Mouse (Mus musculus) midbrain, embryonic 11.5 days (tissue): ENCODE data around the gene Thy1. TPM values are rescaled to one million over a fixed set of nuclear protein-coding genes. Genes with fewer than 3 reads are reported as not detected.
A peak's percentile ranks its signal among the peaks of the same experiment; 100 is the strongest.

Experiments
- ATAC-seq: fragments of 200-750 bp; cut with Nextera tagmentation; 2 replicates; pipeline ENCODE4 v1.8.0; 2017; ENCODE audit warnings: moderate TSS enrichment, moderate library complexity; ENCODE audit not compliant: low FRiP score
- DNase-seq: peaks from one replicate; pipeline ENCODE4 v3.0.0; 2015; ENCODE audit warnings: low spot score; ENCODE audit errors: missing footprints
- H3K27ac ChIP-seq: fragments of 300-500 bp; sonication (generic); 2 replicates; pipeline ENCODE4 v1.5.1; 2014; ENCODE audit warnings: low read depth, low read length
- H3K27me3 ChIP-seq: fragments of 300-500 bp; sonication (generic); 2 replicates; pipeline ENCODE4 v1.6.1; 2014; ENCODE audit warnings: mild to moderate bottlenecking, low read length, moderate library complexity, mixed read lengths; ENCODE audit not compliant: control insufficient read depth, insufficient read depth
- H3K36me3 ChIP-seq: fragments of 300-500 bp; sonication (generic); 2 replicates; pipeline ENCODE4 v1.6.1; 2014; ENCODE audit warnings: mild to moderate bottlenecking, low read length, moderate library complexity, mixed read lengths; ENCODE audit not compliant: control insufficient read depth, insufficient read depth
- H3K4me1 ChIP-seq: fragments of 300-500 bp; sonication (generic); 2 replicates; pipeline ENCODE4 v1.6.1; 2014; ENCODE audit warnings: low read length; ENCODE audit not compliant: control insufficient read depth, insufficient read depth
- H3K4me2 ChIP-seq: fragments of 300-500 bp; sonication (generic); 2 replicates; pipeline ENCODE4 v1.6.1; 2014; ENCODE audit warnings: mild to moderate bottlenecking, moderate library complexity
- H3K4me3 ChIP-seq: fragments of 300-500 bp; sonication (generic); 2 replicates; pipeline ENCODE4 v1.5.1; 2014; ENCODE audit warnings: low read depth, low read length
- H3K9ac ChIP-seq: fragments of 300-500 bp; sonication (generic); 2 replicates; pipeline ENCODE4 v1.6.1; 2014; ENCODE audit warnings: low read length
- H3K9me3 ChIP-seq: fragments of 300-500 bp; sonication (generic); 2 replicates; pipeline ENCODE4 v1.6.1; 2016; ENCODE audit warnings: low read length; ENCODE audit not compliant: control insufficient read depth
- WGBS: fragments of 180-500 bp; shearing (Covaris S2); extraction: QIAGEN DNeasy Blood & Tissue Kit; methylation state at CpG from one replicate; pipeline ENCODE4 v1.1.7; 2014; 5-methylcytosine and 5-hydroxymethylcytosine counted together
- polyA plus RNA-seq: library from polyadenylated mRNA; unstranded; fragments of >200 nt; fragmentation: Nextera tagmentation; extraction: Ambion mirVana; gene quantifications from 2 replicates; pipeline ENCODE4 v1.2.1, GENCODE M21; 2014

Thy1 gene
- polyA plus RNA-seq, 1 experiment from 2014 or later: not detected

GRCm38 (mm10) chr9:44052855-44053254 lies 9.7 kb downstream of the Thy1 start:
- ATAC-seq: no peak

GRCm38 (mm10) chr9:44053936-44054335 lies 10.8 kb downstream of the Thy1 start:
- Histone ChIP-seq H3K27ac (no peak overlapping the region), H3K36me3 (no peaks in the 10 kb centered on the region), H3K4me3 (no peak overlapping the region), H3K9me3 (no peaks in the 10 kb centered on the region), H3K27me3 (no peaks in the 10 kb centered on the region), H3K4me2 (no peak overlapping the region), H3K9ac (no peak overlapping the region), H3K4me1 (no peaks in the 10 kb centered on the region)
- ATAC-seq: no peak
- DNase-seq: no peak
- 73% methylated on average over 1 of the region's 1 CpGs for WGBS

More at GRCm38 (mm10) chr9:44052855-44053254, 9.7 kb downstream of the Thy1 start:
- WGBS: 69% methylated on average over 3 of the region's 3 CpGs
- H3K9ac ChIP-seq: no peak overlapping the region
- no peaks in the 10 kb centered on the region for H3K9me3 ChIP-seq
- no peaks in the 10 kb centered on the region for H3K27me3 ChIP-seq
- H3K27ac ChIP-seq: no peak overlapping the region
- H3K36me3 ChIP-seq: no peaks in the 10 kb centered on the region
- H3K4me3 ChIP-seq: no peak overlapping the region
- no peaks in the 10 kb centered on the region for H3K4me1 ChIP-seq
- DNase-seq: no peak
- H3K4me2 ChIP-seq: no peak overlapping the region

GRCm38 (mm10) chr9:44058606-44059005 lies 15.4 kb downstream of the Thy1 start:
- Histone ChIP-seq H3K9me3 (no peaks in the 10 kb centered on the region), H3K4me1 (no peaks in the 10 kb centered on the region), H3K4me2 (no peak overlapping the region), H3K9ac (no peak overlapping the region), H3K36me3 (no peaks in the 10 kb centered on the region), H3K27ac (no peak overlapping the region), H3K4me3 (no peak overlapping the region), H3K27me3 (no peaks in the 10 kb centered on the region)
- DNase-seq (no peak), ATAC-seq (no peak)
- WGBS: 85% methylated on average over 6 of the region's 6 CpGs

GRCm38 (mm10) chr9:44065177-44065576 lies 22.0 kb downstream of the Thy1 start:
- H3K4me1 ChIP-seq: peaks cover 4% of the 10 kb centered on the region; the same call in 1 of the 2 replicates
- no peaks in the 10 kb centered on the region for H3K9me3 ChIP-seq
- WGBS: 41% methylated on average over 1 of the region's 1 CpGs
- no peak overlapping the region for H3K27ac ChIP-seq
- no peak overlapping the region for H3K4me3 ChIP-seq
- H3K9ac ChIP-seq: no peak overlapping the region
- ATAC-seq (no peak), DNase-seq (peak; percentile 64)
- no peaks in the 10 kb centered on the region for H3K27me3 ChIP-seq
- H3K4me2 ChIP-seq: no peak overlapping the region
- H3K36me3 ChIP-seq: no peaks in the 10 kb centered on the region

- under 1% methylated on average over 38 of the region's 38 CpGs for WGBS
- no peak within 1 kb of the TSS for H3K27ac ChIP-seq
Observed at GRCm38 (mm10) chr9:44066785-44067225, 23.6 kb downstream of the Thy1 start, which contains the start of gene Usp2. Usp2 (plus strand) TSS chr9:44067021.

GRCm38 (mm10) chr9:44067241-44067959 lies 24.2 kb downstream of the Thy1 start:
- ATAC-seq (no peak; the same call in 1 of the 2 replicates), DNase-seq (peak; percentile 85)
- Histone ChIP-seq H3K36me3 (no peaks in the 10 kb centered on the region), H3K27ac (no peak overlapping the region), H3K4me3 (peak overlapping the region; percentile 37), H3K4me1 (peaks cover 23% of the 10 kb centered on the region), H3K4me2 (peak overlapping the region; percentile 74), H3K9ac (peak overlapping the region; percentile 49), H3K9me3 (no peaks in the 10 kb centered on the region), H3K27me3 (no peaks in the 10 kb centered on the region)
- 13% methylated on average over 15 of the region's 15 CpGs for WGBS

More at GRCm38 (mm10) chr9:44066785-44067225, 23.6 kb downstream of the Thy1 start, which contains the start of gene Usp2:
- Histone ChIP-seq H3K4me3 (peak within 1 kb of the TSS; percentile 37), H3K36me3 (no peaks in the 10 kb centered on the region), H3K27me3 (no peaks in the 10 kb centered on the region), H3K9ac (peak within 1 kb of the TSS; percentile 49), H3K9me3 (no peaks in the 10 kb centered on the region), H3K4me2 (peak within 1 kb of the TSS; percentile 74), H3K4me1 (peaks cover 17% of the 10 kb centered on the region)
- DNase-seq (peak; percentile 100), ATAC-seq (peak; percentile 98)

GRCm38 (mm10) chr9:44067960-44068330 lies 24.8 kb downstream of the Thy1 start:
- H3K9me3 ChIP-seq: no peaks in the 10 kb centered on the region
- ATAC-seq: no peak
- H3K36me3 ChIP-seq: no peaks in the 10 kb centered on the region
- no peak overlapping the region for H3K4me3 ChIP-seq
- no peak overlapping the region for H3K9ac ChIP-seq
- H3K27ac ChIP-seq: no peak overlapping the region
- H3K4me2 ChIP-seq: no peak overlapping the region
- DNase-seq: no peak
- no peaks in the 10 kb centered on the region for H3K27me3 ChIP-seq
- peaks cover 28% of the 10 kb centered on the region for H3K4me1 ChIP-seq
- WGBS: 91% methylated on average over 6 of the region's 6 CpGs

GRCm38 (mm10) chr9:44069252-44069651 lies 26.1 kb downstream of the Thy1 start:
- WGBS: 27% methylated on average over 7 of the region's 7 CpGs
- no peak overlapping the region for H3K4me3 ChIP-seq
- H3K27me3 ChIP-seq: no peaks in the 10 kb centered on the region
- no peaks in the 10 kb centered on the region for H3K36me3 ChIP-seq
- H3K4me2 ChIP-seq: no peak overlapping the region
- H3K9ac ChIP-seq: no peak overlapping the region; the same call in 1 of the 2 replicates
- DNase-seq (no peak), ATAC-seq (no peak)
- no peaks in the 10 kb centered on the region for H3K9me3 ChIP-seq
- H3K27ac ChIP-seq: no peak overlapping the region
- peaks cover 33% of the 10 kb centered on the region for H3K4me1 ChIP-seq

GRCm38 (mm10) chr9:44070113-44070843 lies 27.1 kb downstream of the Thy1 start:
- no peak for DNase-seq
- 78% methylated on average over 14 of the region's 14 CpGs for whole genome bisulfite sequencing
- no peaks in the 10 kb centered on the region for H3K27me3 ChIP-seq
- no peaks in the 10 kb centered on the region for H3K9me3 ChIP-seq
- no peak for ATAC-seq
- H3K27ac ChIP-seq: no peak overlapping the region
- no peak overlapping the region for H3K9ac ChIP-seq
- H3K4me1 ChIP-seq: peaks cover 33% of the 10 kb centered on the region
- H3K36me3 ChIP-seq: no peaks in the 10 kb centered on the region
- H3K4me2 ChIP-seq: no peak overlapping the region
- H3K4me3 ChIP-seq: no peak overlapping the region
